Mouse (Mus musculus): ENCODE measurements at regions not wholly inside any gene's neighbourhood (a gene's known extent, or its start where the extent isn't known, plus 50 kb on each side); places are given as distances from the start of the nearest gene placed in this dataset.
"Not testable (repeated sequence)": the region's sequence is repeated elsewhere in the genome, so short reads cannot be mapped to it uniquely, and the experiment has no call there.

DNA sequence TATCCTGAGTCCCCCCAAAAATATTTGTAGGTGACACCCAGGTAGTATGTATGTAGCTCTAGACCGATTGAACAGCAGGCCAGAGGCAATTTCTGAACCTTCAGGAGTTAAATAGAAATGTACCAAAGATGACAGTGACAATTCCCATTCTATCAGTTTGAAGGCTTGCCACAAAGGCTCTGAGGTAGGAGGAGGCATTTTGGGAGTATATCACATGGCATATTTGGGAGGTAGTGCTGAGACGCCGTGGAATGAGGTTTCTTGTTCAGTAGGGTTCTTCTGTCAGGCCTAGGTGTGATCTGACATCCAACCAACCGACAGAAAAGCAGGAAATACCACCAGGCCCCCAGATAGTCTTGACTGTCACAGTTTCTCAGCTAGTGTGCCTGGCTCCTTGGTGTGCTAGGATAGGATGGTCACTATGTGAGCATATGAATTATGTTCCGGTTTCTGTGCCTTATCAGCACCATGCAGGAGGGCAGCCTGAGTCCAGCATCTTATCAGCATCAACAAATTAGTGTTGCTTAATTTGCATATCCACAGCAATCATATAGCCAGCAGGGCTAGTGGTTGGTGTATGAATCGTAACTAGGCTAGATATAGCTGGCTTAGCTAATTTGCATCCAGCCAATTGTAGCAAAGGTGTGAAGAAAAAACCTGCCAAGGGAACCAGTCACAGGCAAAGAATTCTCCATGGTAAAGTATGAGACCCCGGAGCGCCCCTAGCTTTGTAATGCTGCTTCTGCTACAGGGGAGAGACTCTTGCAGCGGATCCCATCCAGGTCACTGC lies 136.3 kb upstream of the Bcor start:
- H3K9ac ChIP-seq: peak overlapping the region; percentile 40; the same call in 1 of the 2 replicates
- 0 out of 2 replicates have a peak overlapping the region, but pooled peaks have one; percentile 12 for H3K4me3 ChIP-seq (replicated peaks)
- H3K27me3 ChIP-seq: peaks cover 4% of the 10 kb centered on the region; the same call in 1 of the 2 replicates
- no peaks in the 10 kb centered on the region for H3K9me3 ChIP-seq (replicated peaks)
- H3K27ac ChIP-seq (replicated peaks): peak overlapping the region; percentile 90
- H3K4me2 ChIP-seq: peak overlapping the region; percentile 58
- ATAC-seq (ENCODE audit: insufficient read depth): peak; percentile 93
- H3K36me3 ChIP-seq (replicated peaks): no peaks in the 10 kb centered on the region
- H3K4me1 ChIP-seq (replicated peaks): peaks cover 27% of the 10 kb centered on the region
- WGBS (ENCODE audit: insufficient replicate concordance): 27% methylated on average over 9 of the region's 9 CpGs

GRCm38 (mm10) chrX:12298609-12299008 lies 138.5 kb upstream of the Bcor start:
- no peak overlapping the region for H3K9ac ChIP-seq
- no peaks in the 10 kb centered on the region for H3K27me3 ChIP-seq
- H3K36me3 ChIP-seq (replicated peaks): no peaks in the 10 kb centered on the region
- 76% methylated on average over 5 of the region's 5 CpGs for WGBS (ENCODE audit: insufficient replicate concordance)
- no peak for ATAC-seq (ENCODE audit: insufficient read depth)
- H3K4me2 ChIP-seq: no peak overlapping the region
- no peak overlapping the region for H3K4me3 ChIP-seq (replicated peaks)
- peaks cover 27% of the 10 kb centered on the region for H3K4me1 ChIP-seq (replicated peaks)
- H3K27ac ChIP-seq (replicated peaks): no peak overlapping the region
- no peaks in the 10 kb centered on the region for H3K9me3 ChIP-seq (replicated peaks)

GRCm38 (mm10) chrX:12299236-12299635 lies 139.1 kb upstream of the Bcor start:
- no peaks in the 10 kb centered on the region for H3K36me3 ChIP-seq (replicated peaks)
- no peak overlapping the region for H3K4me2 ChIP-seq
- no peak for ATAC-seq (ENCODE audit: insufficient read depth)
- H3K27ac ChIP-seq (replicated peaks): no peak overlapping the region
- H3K4me1 ChIP-seq (replicated peaks): peaks cover 27% of the 10 kb centered on the region
- no peaks in the 10 kb centered on the region for H3K9me3 ChIP-seq (replicated peaks)
- WGBS (ENCODE audit: insufficient replicate concordance): 85% methylated on average over 11 of the region's 11 CpGs
- no peak overlapping the region for H3K9ac ChIP-seq
- no peak overlapping the region for H3K4me3 ChIP-seq (replicated peaks)
- H3K27me3 ChIP-seq: no peaks in the 10 kb centered on the region

GRCm38 (mm10) chrX:12304678-12305077 lies 144.5 kb upstream of the Bcor start:
- no peaks in the 10 kb centered on the region for H3K27me3 ChIP-seq
- ATAC-seq (ENCODE audit: insufficient read depth): no peak
- H3K4me3 ChIP-seq (replicated peaks): no peak overlapping the region
- H3K4me2 ChIP-seq: no peak overlapping the region
- 73% methylated on average over 5 of the region's 5 CpGs for WGBS (ENCODE audit: insufficient replicate concordance)
- no peaks in the 10 kb centered on the region for H3K9me3 ChIP-seq (replicated peaks)
- no peak overlapping the region for H3K27ac ChIP-seq (replicated peaks)
- no peaks in the 10 kb centered on the region for H3K36me3 ChIP-seq (replicated peaks)
- H3K9ac ChIP-seq: no peak overlapping the region
- no peaks in the 10 kb centered on the region for H3K4me1 ChIP-seq (replicated peaks)

DNA sequence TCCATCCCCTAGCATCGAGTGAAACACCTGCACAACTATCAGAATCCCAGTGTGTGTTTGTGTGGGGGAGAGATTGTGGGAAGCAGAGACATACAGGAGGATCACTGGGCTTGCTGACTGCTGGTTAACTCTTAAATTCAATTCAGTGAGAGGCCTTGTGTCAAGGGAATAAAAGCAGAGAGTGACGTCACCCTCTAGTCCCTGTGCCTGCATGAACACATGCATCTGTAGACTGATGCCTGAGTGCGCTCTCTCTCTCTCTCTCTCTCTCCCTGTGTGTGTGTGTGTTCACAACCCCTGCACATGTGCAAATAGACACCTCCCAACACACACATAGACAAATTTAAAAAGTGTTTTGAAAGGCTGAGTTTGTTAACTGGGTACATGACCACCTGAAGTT lies 146.8 kb upstream of the Bcor start:
- Histone ChIP-seq H3K27ac (replicated peaks) (no peak overlapping the region), H3K9ac (no peak overlapping the region), H3K4me2 (no peak overlapping the region), H3K27me3 (no peaks in the 10 kb centered on the region), H3K4me3 (replicated peaks) (no peak overlapping the region), H3K36me3 (replicated peaks) (no peaks in the 10 kb centered on the region), H3K9me3 (replicated peaks) (no peaks in the 10 kb centered on the region), H3K4me1 (replicated peaks) (peaks cover 8% of the 10 kb centered on the region)
- 77% methylated on average over 3 of the region's 3 CpGs for WGBS (ENCODE audit: insufficient replicate concordance)
- no peak for ATAC-seq (ENCODE audit: insufficient read depth)

- Histone ChIP-seq H3K9me3 (replicated peaks) (no peaks in the 10 kb centered on the region), H3K9ac (no peak overlapping the region), H3K4me3 (replicated peaks) (no peak overlapping the region), H3K4me1 (replicated peaks) (peaks cover 33% of the 10 kb centered on the region), H3K4me2 (peak overlapping the region; percentile 53), H3K27ac (replicated peaks) (peak overlapping the region; percentile 81), H3K27me3 (no peaks in the 10 kb centered on the region), H3K36me3 (replicated peaks) (no peaks in the 10 kb centered on the region)
- 39% methylated on average over 5 of the region's 5 CpGs for whole genome bisulfite sequencing (ENCODE audit: insufficient replicate concordance)
- peak; percentile 92 for ATAC-seq (ENCODE audit: insufficient read depth)
Observed at GRCm38 (mm10) chrX:12312534-12312933, 152.4 kb upstream of the Bcor start.

GRCm38 (mm10) chrX:12315658-12316057 lies 155.5 kb upstream of the Bcor start:
- no peak overlapping the region for H3K4me3 ChIP-seq (replicated peaks)
- no peak overlapping the region for H3K27ac ChIP-seq (replicated peaks)
- H3K9me3 ChIP-seq (replicated peaks): no peaks in the 10 kb centered on the region
- WGBS (ENCODE audit: insufficient replicate concordance): 72% methylated on average over 3 of the region's 3 CpGs
- ATAC-seq (ENCODE audit: insufficient read depth): no peak
- H3K27me3 ChIP-seq: no peaks in the 10 kb centered on the region
- H3K4me1 ChIP-seq (replicated peaks): peaks cover 40% of the 10 kb centered on the region
- H3K4me2 ChIP-seq: no peak overlapping the region
- H3K36me3 ChIP-seq (replicated peaks): no peaks in the 10 kb centered on the region
- H3K9ac ChIP-seq: no peak overlapping the region

DNA sequence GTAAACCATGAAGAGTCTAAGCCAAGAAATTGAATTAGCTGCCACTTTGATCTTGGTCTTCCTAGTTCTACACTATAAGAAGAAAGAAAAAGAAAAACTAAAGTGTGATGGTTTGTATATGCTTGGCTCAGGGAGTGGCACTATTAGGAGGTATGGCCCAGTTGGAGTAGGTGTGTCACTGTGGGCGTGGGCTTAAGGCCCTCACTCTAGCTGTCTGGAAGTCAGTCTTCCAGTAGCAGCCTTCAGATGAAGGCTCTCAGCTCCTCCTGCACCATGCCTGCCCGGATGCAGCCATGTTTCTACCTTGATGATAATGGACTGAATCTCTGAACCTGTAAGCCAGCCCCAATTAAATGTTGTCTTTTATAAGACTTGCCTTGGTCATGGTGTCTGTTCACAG lies 157.3 kb upstream of the Bcor start:
- peak; percentile 38; the same call in 1 of the 2 replicates for ATAC-seq (ENCODE audit: insufficient read depth)
- H3K9ac ChIP-seq; H3K9me3 ChIP-seq (replicated peaks); H3K4me2 ChIP-seq; H3K36me3 ChIP-seq (replicated peaks); H3K27me3 ChIP-seq; H3K4me3 ChIP-seq (replicated peaks): not testable (repeated sequence)
- Histone ChIP-seq H3K27ac (replicated peaks) (0 out of 2 replicates have a peak overlapping the region, but pooled peaks have one; percentile 9), H3K4me1 (replicated peaks) (peaks cover 27% of the 10 kb centered on the region)
- 58% methylated on average over 2 of the region's 2 CpGs for WGBS (ENCODE audit: insufficient replicate concordance)

DNA sequence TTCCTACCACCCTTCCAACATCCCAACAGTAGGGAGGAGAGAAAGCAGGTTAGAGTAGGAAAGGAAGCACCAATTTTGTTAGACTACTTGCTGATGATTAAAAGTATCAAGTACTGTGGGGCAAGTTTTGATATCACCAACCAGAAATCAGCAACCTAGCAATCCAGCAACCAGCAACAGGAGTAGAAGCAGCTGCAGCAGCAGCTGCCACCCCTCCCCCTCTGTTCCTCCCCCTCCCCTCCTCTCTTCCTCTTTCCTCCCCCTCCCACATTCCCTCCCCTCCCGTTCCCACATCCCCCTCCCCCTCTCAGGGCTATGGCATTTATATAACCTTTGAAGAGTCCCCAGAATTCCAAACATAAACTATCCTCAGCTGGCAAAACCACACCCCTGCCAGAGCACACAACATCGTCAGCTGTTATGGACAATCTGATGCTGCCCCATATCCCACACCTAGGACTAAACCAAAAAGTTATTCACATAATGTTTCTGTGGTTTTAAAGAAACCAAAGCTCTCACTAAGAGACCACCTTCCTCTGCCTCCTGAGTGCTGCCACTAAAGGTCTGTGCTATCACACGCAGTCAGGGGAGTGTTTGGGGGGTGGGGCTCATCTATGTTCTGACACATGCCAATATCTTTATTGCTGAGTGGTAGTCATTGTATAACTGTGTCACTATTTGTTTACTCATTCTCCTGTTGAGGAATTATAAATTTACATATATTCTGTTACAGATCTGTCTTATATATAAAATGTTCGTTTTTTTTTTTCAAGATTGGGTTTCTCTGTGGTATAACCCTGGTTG lies 158.9 kb upstream of the Bcor start:
- peaks cover 15% of the 10 kb centered on the region for H3K4me1 ChIP-seq (replicated peaks)
- no peaks in the 10 kb centered on the region for H3K27me3 ChIP-seq
- H3K27ac ChIP-seq (replicated peaks): no peak overlapping the region
- no peak overlapping the region for H3K4me2 ChIP-seq
- 34% methylated on average over 4 of the region's 4 CpGs for WGBS (ENCODE audit: insufficient replicate concordance)
- no peak for ATAC-seq (ENCODE audit: insufficient read depth)
- no peak overlapping the region for H3K9ac ChIP-seq
- H3K4me3 ChIP-seq (replicated peaks): no peak overlapping the region
- no peaks in the 10 kb centered on the region for H3K36me3 ChIP-seq (replicated peaks)
- no peaks in the 10 kb centered on the region for H3K9me3 ChIP-seq (replicated peaks)

- no peak for ATAC-seq (ENCODE audit: insufficient read depth)
- no peak overlapping the region for H3K9ac ChIP-seq
- WGBS (ENCODE audit: insufficient replicate concordance): 66% methylated on average over 1 of the region's 1 CpGs
Observed at GRCm38 (mm10) chrX:12322453-12322852, 162.3 kb upstream of the Bcor start.

DNA sequence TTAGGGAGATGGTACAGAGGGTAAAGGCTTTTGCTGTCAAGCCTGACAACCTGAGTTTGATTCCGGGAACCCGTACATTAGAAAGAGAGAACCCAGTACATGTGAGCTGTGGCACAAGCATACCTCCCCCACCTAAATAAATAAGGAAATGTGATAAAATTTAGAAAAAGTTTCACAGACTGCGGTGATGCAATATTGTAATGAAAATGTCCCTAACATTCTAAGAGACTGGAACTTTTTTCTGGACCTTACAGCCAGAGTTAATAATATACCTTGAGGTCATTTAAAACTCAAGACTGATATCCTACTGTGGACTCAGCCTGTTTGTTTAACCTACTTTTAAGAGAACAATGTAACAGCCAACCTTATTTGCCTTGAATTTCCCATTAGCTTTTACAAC lies 163.1 kb upstream of the Bcor start:
- H3K27ac ChIP-seq (replicated peaks): no peak overlapping the region
- no peak overlapping the region for H3K4me3 ChIP-seq (replicated peaks)
- no peaks in the 10 kb centered on the region for H3K9me3 ChIP-seq (replicated peaks)
- no peak overlapping the region for H3K4me2 ChIP-seq
- H3K27me3 ChIP-seq: no peaks in the 10 kb centered on the region; the same call in 1 of the 2 replicates
- no peaks in the 10 kb centered on the region for H3K36me3 ChIP-seq (replicated peaks)
- peak; percentile 60 for ATAC-seq (ENCODE audit: insufficient read depth)
- H3K9ac ChIP-seq: no peak overlapping the region
- 79% methylated on average over 3 of the region's 3 CpGs for WGBS (ENCODE audit: insufficient replicate concordance)
- H3K4me1 ChIP-seq (replicated peaks): peaks cover 6% of the 10 kb centered on the region

More at GRCm38 (mm10) chrX:12322453-12322852, 162.3 kb upstream of the Bcor start:
- Histone ChIP-seq H3K36me3 (replicated peaks) (no peaks in the 10 kb centered on the region), H3K27ac (replicated peaks) (no peak overlapping the region; the same call in 1 of the 2 replicates), H3K4me2 (no peak overlapping the region), H3K27me3 (no peaks in the 10 kb centered on the region; the same call in 1 of the 2 replicates), H3K4me1 (replicated peaks) (peaks cover 6% of the 10 kb centered on the region), H3K4me3 (replicated peaks) (no peak overlapping the region), H3K9me3 (replicated peaks) (no peaks in the 10 kb centered on the region)

Data from liver, embryonic 15.5 days (tissue).